Mouse (Mus musculus): ENCODE data around the gene Gm12258. TPM values are rescaled to one million over a fixed set of nuclear protein-coding genes. Genes with fewer than 3 reads are reported as not detected.
"Not testable (repeated sequence)": the region's sequence is repeated elsewhere in the genome, so short reads cannot be mapped to it uniquely, and the experiment has no call there.

Gene Gm12258
- 11.4 and 12.4 TPM in 2 replicates for polyA plus RNA-seq (2014; fragmentation: Nextera tagmentation; extraction: Ambion mirVana)

DNA sequence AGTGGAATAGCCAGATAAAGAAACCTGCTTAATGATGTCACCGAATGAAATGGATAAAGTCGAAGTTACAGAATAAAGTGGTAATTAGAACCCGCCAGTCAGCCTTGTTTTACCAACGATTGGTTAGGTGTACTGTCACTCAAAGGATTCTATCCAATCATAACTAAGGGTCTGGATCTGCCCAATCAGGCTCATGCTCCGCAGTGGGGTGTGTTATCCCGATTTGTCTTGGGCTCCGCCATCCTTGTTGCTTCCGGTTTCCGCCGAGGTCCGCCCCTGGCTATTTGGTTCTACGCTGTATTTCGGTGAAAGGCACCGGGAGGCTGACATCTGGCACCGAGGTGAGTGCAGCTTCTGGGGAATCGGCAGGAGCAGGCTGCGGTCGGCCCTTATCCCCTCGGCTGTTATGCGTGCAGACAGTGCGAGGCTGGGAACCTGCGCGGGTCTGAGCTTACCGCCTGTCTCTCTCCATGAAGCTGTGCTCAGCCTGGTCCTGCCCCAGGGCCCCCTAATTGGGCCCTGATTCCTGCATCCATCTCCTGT lies at the start of gene Gm12258:
Gene Gm12258 (plus strand): TSS at position 240 of the 543 bp plus-strand sequence.
- Histone ChIP-seq H3K4me1 (ENCODE audit: control insufficient read depth, insufficient read depth, low read length) (peaks cover 4% of the 10 kb centered on the region), H3K4me2 (replicated peaks; ENCODE audit: low read depth, low read length) (peak within 1 kb of the TSS; percentile 60), H3K27me3 (ENCODE audit: control insufficient read depth, insufficient read depth, low read length) (no peaks in the 10 kb centered on the region), H3K9me3 (ENCODE audit: control insufficient read depth, low read depth, low read length) (no peaks in the 10 kb centered on the region), H3K9ac (replicated peaks; ENCODE audit: low read depth, low read length) (peak within 1 kb of the TSS; percentile 76), H3K36me3 (ENCODE audit: control insufficient read depth, insufficient read depth, low read length) (peaks cover 5% of the 10 kb centered on the region), H3K27ac (ENCODE audit: low read length) (no peak within 1 kb of the TSS), H3K4me3 (ENCODE audit: low read depth, low read length) (peak within 1 kb of the TSS; percentile 66)
- peak; percentile 100 for ATAC-seq (ENCODE audit: insufficient number of reproducible peaks, insufficient read depth, low FRiP score, low read depth)
- WGBS = under 1% methylated on average over 24 of the region's 24 CpGs

DNA sequence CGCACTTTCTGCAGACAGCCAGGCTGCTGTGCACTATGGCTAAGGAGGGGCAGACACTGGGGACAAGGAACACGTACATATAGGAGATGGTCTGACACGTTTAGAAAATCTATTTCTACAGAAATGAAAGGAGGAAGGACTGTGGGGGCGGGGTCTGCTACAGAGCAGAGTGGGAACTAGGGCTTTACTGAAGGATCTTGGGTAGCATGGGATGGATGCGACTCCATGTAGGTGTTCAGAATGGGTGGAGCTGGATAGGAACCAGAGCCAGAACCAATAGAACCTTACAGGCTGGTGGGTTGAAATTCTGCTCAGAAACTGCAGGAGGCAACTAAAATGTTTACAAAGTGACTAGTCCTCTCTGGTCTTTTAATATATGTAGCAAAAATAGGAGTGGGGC lies 47.2 kb upstream of the Gm12258 start:
- H3K9ac ChIP-seq (replicated peaks; ENCODE audit: low read depth, low read length) = no peak overlapping the region
- H3K36me3 ChIP-seq (ENCODE audit: control insufficient read depth, insufficient read depth, low read length) = no peaks in the 10 kb centered on the region
- WGBS = 73% methylated on average over 5 of the region's 5 CpGs
- no peaks in the 10 kb centered on the region for H3K27me3 ChIP-seq (ENCODE audit: control insufficient read depth, insufficient read depth, low read length)
- no peak overlapping the region for H3K27ac ChIP-seq (ENCODE audit: low read length)
- H3K4me3 ChIP-seq (ENCODE audit: low read depth, low read length) = no peak overlapping the region
- no peaks in the 10 kb centered on the region for H3K9me3 ChIP-seq (ENCODE audit: control insufficient read depth, low read depth, low read length)
- H3K4me1 ChIP-seq (ENCODE audit: control insufficient read depth, insufficient read depth, low read length) = peaks cover 12% of the 10 kb centered on the region
- ATAC-seq (ENCODE audit: insufficient number of reproducible peaks, insufficient read depth, low FRiP score, low read depth) = no peak
- no peak overlapping the region for H3K4me2 ChIP-seq (replicated peaks; ENCODE audit: low read depth, low read length)

DNA sequence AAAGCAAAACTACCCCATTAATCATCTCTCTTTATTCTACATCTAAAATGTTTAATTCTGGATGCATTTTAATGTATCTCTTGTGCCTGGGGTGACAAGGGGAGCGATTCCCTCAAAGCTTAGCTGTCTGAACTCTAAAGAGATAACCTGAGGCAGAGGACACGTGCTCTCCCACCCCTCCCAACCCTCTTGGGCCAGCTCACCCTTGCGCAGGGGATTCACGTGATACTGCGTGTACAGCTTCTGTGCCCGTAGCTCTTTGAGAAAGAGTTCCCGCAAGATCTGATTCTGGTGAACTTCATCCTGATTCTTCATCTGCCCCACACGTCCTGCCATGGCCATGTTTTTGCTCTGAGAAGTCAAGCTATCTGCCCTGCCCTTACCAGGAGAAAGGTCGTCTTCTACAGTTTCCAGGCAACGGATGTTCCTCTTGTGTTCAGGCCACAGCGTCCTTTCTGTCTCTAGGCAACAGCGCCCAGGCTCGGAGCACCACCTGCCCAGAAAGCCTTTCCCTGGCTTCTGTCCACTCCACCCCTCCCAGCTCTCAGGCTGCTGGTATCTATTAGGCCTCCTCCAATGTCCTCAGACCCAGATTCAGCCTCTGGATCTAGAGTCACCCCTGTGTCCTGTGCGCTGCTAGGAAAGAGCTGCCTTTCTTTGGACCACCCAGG lies 45.3 kb upstream of the Gm12258 start, which contains the start of gene Fam183b:
Gene Fam183b (minus strand): TSS at position 403 of the 671 bp plus-strand sequence.
- Histone ChIP-seq H3K27ac (ENCODE audit: low read length) (no peak within 1 kb of the TSS), H3K4me1 (ENCODE audit: control insufficient read depth, insufficient read depth, low read length) (peaks cover 12% of the 10 kb centered on the region), H3K9ac (replicated peaks; ENCODE audit: low read depth, low read length) (no peak within 1 kb of the TSS), H3K4me3 (ENCODE audit: low read depth, low read length) (no peak within 1 kb of the TSS), H3K27me3 (ENCODE audit: control insufficient read depth, insufficient read depth, low read length) (no peaks in the 10 kb centered on the region), H3K4me2 (replicated peaks; ENCODE audit: low read depth, low read length) (peak within 1 kb of the TSS; percentile 27), H3K9me3 (ENCODE audit: control insufficient read depth, low read depth, low read length) (no peaks in the 10 kb centered on the region), H3K36me3 (ENCODE audit: control insufficient read depth, insufficient read depth, low read length) (no peaks in the 10 kb centered on the region)
- WGBS = 15% methylated on average over 14 of the region's 14 CpGs
- ATAC-seq (ENCODE audit: insufficient number of reproducible peaks, insufficient read depth, low FRiP score, low read depth) = peak; percentile 70

DNA sequence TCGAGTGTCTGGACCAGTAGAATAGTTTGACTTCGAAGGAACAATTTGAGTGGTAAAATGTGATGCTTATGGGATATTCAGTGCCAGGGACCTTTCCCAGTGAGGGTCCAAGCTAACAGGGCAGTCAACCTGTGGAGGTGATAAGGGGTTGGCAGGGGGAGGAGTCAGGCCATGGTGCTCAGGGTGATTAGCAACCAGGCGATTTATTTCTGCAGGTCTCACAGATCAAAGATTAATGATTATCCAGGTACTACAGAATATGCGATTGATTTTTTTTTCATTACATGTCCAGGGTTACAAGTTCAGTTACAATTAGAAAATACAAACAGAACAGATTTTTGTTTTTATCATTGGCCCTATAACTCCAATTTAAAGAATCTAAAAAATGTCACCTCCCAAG lies 43.1 kb upstream of the Gm12258 start:
- H3K27me3 ChIP-seq (ENCODE audit: control insufficient read depth, insufficient read depth, low read length) = no peaks in the 10 kb centered on the region
- H3K36me3 ChIP-seq (ENCODE audit: control insufficient read depth, insufficient read depth, low read length) = no peaks in the 10 kb centered on the region
- no peaks in the 10 kb centered on the region for H3K9me3 ChIP-seq (ENCODE audit: control insufficient read depth, low read depth, low read length)
- H3K9ac ChIP-seq (replicated peaks; ENCODE audit: low read depth, low read length) = no peak overlapping the region
- H3K4me2 ChIP-seq (replicated peaks; ENCODE audit: low read depth, low read length) = no peak overlapping the region
- WGBS = 39% methylated on average over 4 of the region's 4 CpGs
- H3K4me3 ChIP-seq (ENCODE audit: low read depth, low read length) = no peak overlapping the region
- ATAC-seq (ENCODE audit: insufficient number of reproducible peaks, insufficient read depth, low FRiP score, low read depth) = no peak; the same call in 1 of the 2 replicates
- H3K27ac ChIP-seq (ENCODE audit: low read length) = no peak overlapping the region
- peaks cover 12% of the 10 kb centered on the region for H3K4me1 ChIP-seq (ENCODE audit: control insufficient read depth, insufficient read depth, low read length)

DNA sequence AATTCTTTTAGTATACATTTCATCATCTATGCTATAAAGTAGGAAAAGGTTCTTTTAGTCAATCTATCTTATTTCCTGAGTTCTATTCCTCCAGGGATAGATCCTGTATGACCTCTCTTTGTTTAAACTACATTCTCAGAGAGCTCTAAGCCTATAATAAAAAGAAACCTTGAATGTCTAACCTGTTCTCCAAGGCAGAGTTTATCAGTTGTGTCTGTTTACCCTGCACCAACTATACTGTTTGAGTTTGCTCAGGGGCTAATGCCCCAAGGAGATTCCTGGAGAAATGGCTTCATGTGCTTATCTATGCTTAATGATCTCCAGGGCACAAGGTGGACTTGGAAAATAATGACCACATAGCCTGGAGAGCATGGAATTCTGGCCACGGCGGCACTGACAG lies 42.6 kb upstream of the Gm12258 start:
- Histone ChIP-seq H3K4me3 (ENCODE audit: low read depth, low read length) (no peak overlapping the region), H3K27me3 (ENCODE audit: control insufficient read depth, insufficient read depth, low read length) (no peaks in the 10 kb centered on the region), H3K4me2 (replicated peaks; ENCODE audit: low read depth, low read length) (no peak overlapping the region), H3K9me3 (ENCODE audit: control insufficient read depth, low read depth, low read length) (no peaks in the 10 kb centered on the region), H3K4me1 (ENCODE audit: control insufficient read depth, insufficient read depth, low read length) (peaks cover 12% of the 10 kb centered on the region), H3K9ac (replicated peaks; ENCODE audit: low read depth, low read length) (no peak overlapping the region), H3K36me3 (ENCODE audit: control insufficient read depth, insufficient read depth, low read length) (no peaks in the 10 kb centered on the region), H3K27ac (ENCODE audit: low read length) (peak overlapping the region; percentile 30; the same call in 1 of the 2 replicates)
- WGBS = 12% methylated on average over 2 of the region's 2 CpGs
- ATAC-seq (ENCODE audit: insufficient number of reproducible peaks, insufficient read depth, low FRiP score, low read depth) = peak; percentile 46

DNA sequence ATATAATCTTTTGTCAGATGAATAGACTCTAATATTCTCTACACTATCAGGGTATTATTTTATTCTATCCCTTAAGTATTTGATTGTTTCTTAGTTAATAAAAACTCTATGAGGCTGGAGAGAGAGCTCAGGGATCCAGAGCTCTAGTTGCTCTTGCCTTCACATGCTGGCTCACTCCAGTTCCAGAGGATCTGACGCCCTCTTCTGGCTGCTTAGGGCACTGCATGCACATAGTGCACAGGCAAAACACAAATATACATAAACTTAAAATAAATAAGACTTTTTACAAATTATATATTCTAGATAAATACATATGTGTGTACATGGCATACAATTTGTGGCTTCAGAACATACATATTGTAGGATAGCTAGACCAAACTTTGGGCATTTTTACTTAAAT lies 35.0 kb upstream of the Gm12258 start:
- 3% methylated on average over 1 of the region's 1 CpGs for WGBS
- H3K4me2 ChIP-seq (replicated peaks; ENCODE audit: low read depth, low read length) = no peak overlapping the region
- no peaks in the 10 kb centered on the region for H3K9me3 ChIP-seq (ENCODE audit: control insufficient read depth, low read depth, low read length)
- ATAC-seq (ENCODE audit: insufficient number of reproducible peaks, insufficient read depth, low FRiP score, low read depth) = no peak
- no peak overlapping the region for H3K27ac ChIP-seq (ENCODE audit: low read length)
- H3K4me3 ChIP-seq (ENCODE audit: low read depth, low read length) = no peak overlapping the region
- no peak overlapping the region for H3K9ac ChIP-seq (replicated peaks; ENCODE audit: low read depth, low read length)
- H3K4me1 ChIP-seq (ENCODE audit: control insufficient read depth, insufficient read depth, low read length) = no peaks in the 10 kb centered on the region
- no peaks in the 10 kb centered on the region for H3K27me3 ChIP-seq (ENCODE audit: control insufficient read depth, insufficient read depth, low read length)
- H3K36me3 ChIP-seq (ENCODE audit: control insufficient read depth, insufficient read depth, low read length) = no peaks in the 10 kb centered on the region

DNA sequence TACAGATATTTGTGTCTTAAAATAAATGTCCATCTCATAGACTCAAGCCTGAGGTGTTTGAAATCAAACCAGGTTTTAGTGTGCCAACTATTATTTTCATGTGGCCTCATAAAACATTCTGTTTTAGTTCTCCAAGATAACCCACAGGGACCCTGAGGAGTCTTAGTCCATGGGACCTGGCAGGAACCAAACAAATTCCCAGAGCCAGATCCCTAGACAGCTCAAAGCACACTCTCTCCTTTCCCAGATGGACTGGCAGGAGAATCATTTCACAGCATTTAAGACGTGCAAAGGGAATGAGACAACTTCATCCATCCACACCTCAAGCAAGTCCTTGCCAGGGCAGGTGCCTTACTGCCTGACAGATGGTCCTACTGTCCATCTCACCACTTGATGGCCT lies 32.3 kb upstream of the Gm12258 start, which contains the start of gene Olfr313:
Gene Olfr313 (plus strand): TSS at position 301 of the 400 bp plus-strand sequence.
- H3K4me1 ChIP-seq (ENCODE audit: control insufficient read depth, insufficient read depth, low read length); H3K9ac ChIP-seq (replicated peaks; ENCODE audit: low read depth, low read length); H3K27ac ChIP-seq (ENCODE audit: low read length); H3K4me2 ChIP-seq (replicated peaks; ENCODE audit: low read depth, low read length); H3K9me3 ChIP-seq (ENCODE audit: control insufficient read depth, low read depth, low read length); H3K4me3 ChIP-seq (ENCODE audit: low read depth, low read length); H3K36me3 ChIP-seq (ENCODE audit: control insufficient read depth, insufficient read depth, low read length); ATAC-seq (ENCODE audit: insufficient number of reproducible peaks, insufficient read depth, low FRiP score, low read depth); H3K27me3 ChIP-seq (ENCODE audit: control insufficient read depth, insufficient read depth, low read length): not testable (repeated sequence)
- 44% methylated on average over 1 of the region's 1 CpGs for WGBS

DNA sequence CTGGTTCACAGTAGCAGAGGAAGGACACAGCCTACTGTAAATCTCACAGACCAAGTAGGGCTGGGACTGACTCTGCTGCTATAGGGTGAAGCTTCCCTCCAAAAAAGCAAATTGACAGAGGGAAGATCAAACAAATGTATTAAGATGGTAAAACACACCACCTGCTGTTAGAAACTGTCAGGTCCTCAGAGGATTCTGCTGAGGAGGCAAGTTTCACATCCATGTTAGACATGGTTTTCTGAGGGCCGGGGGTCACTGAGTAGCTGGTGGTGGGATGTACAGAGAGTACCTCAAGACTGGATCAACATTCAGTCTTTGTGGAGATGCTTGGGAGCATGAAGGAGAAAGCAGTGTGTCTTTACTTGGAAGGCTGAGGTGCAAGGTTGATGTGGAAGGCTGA lies 31.3 kb upstream of the Gm12258 start:
- H3K27ac ChIP-seq (ENCODE audit: low read length) = no peak overlapping the region
- no peaks in the 10 kb centered on the region for H3K27me3 ChIP-seq (ENCODE audit: control insufficient read depth, insufficient read depth, low read length)
- no peak overlapping the region for H3K9ac ChIP-seq (replicated peaks; ENCODE audit: low read depth, low read length)
- H3K36me3 ChIP-seq (ENCODE audit: control insufficient read depth, insufficient read depth, low read length) = no peaks in the 10 kb centered on the region
- no peaks in the 10 kb centered on the region for H3K9me3 ChIP-seq (ENCODE audit: control insufficient read depth, low read depth, low read length)
- ATAC-seq (ENCODE audit: insufficient number of reproducible peaks, insufficient read depth, low FRiP score, low read depth) = no peak
- 81% methylated on average over 1 of the region's 1 CpGs for WGBS
- no peak overlapping the region for H3K4me3 ChIP-seq (ENCODE audit: low read depth, low read length)
- H3K4me1 ChIP-seq (ENCODE audit: control insufficient read depth, insufficient read depth, low read length) = no peaks in the 10 kb centered on the region
- H3K4me2 ChIP-seq (replicated peaks; ENCODE audit: low read depth, low read length) = no peak overlapping the region
